Mouse (Mus musculus) thymus, adult 2 months (tissue): ENCODE measurements around the gene Casq2.

ENCODE experiments used
- CTCF ChIP-seq: fragments of 200-500 bp; IDR thresholded peaks from 2 replicates; pipeline ENCODE4 v1.5.1; 2012; ENCODE audit warnings: mild to moderate bottlenecking, control low read depth, low read length, moderate library complexity, borderline replicate concordance; ENCODE audit not compliant: control insufficient read depth, poor library complexity, insufficient read depth; ENCODE audit errors: extremely low read depth
- POLR2A ChIP-seq: fragments of 200-500 bp; IDR thresholded peaks from 2 replicates; pipeline ENCODE4 v1.6.1; 2012; ENCODE audit warnings: mild to moderate bottlenecking, low read length, control low read depth, moderate library complexity; ENCODE audit not compliant: control insufficient read depth, poor library complexity, insufficient read depth; ENCODE audit errors: extremely low read depth

- no peak for TF ChIP-seq POLR2A
- TF ChIP-seq CTCF = no peak
These were observed 21.6 kb upstream of the Casq2 start for GRCm38 (mm10) chr3:102064566-102064965.
